Mouse (Mus musculus) CD4-positive helper T cell, adult 2 months (primary cell): Measurements from ENCODE around the gene Ano10.

Source experiments
- DNase-seq: peaks from one replicate; pipeline ENCODE4 v3.0.0-alpha.2; 2012; ENCODE audit warnings: low read depth, missing footprints, low spot score

The Ano10 gene

GRCm38 (mm10) chr9:122126790-122127189 lies 167.4 kb downstream of the Ano10 start:
- DNase-seq, result no peak
